Mouse (Mus musculus) erythroblast, embryonic 14.5 days (primary cell): Measurements from ENCODE around the gene Ncam1.

Source experiments
- GATA1 ChIP-seq: IDR thresholded peaks from 2 replicates; pipeline ENCODE4 v1.6.1; 2012; ENCODE audit warnings: low read length, inconsistent platforms, mixed read lengths
- TAL1 ChIP-seq: IDR thresholded peaks from 3 replicates; pipeline ENCODE4 v1.6.1; 2012; ENCODE audit warnings: low read length, inconsistent platforms, mixed read lengths

DNA sequence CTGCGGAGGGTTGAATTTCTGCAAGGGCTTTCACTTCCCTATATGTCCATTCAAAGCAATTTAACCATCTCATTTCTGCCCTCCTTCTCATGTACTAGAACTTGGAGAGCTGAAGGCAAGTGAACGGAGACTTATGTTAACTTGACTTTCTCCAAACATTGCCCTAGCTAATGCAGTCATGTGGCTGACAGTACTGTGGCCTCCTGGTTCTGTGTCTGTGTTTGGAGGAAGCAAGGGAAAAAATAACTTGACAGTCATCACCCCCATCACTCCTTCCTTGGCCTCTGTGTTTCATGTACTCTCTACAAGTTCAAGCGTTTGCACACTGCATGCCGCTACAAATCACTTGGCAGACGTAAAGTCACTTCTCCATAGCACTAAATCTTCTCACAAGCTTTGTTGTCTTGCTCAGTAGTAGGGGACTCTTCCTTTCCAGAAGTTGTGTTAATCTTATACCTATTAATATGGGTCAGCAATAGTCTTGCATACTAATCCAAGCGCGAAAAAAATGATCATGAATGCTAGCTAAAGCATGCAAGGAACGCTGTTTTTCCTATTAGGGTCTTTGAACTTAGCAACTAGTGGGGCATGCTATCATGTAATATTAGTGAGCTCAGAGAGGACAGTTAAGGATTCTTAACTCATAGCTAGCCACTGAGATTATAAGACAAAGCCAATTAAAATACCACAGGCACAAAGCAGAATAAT, 115.0 kb downstream of the Ncam1 start:
- TF ChIP-seq GATA1 (no peak), TAL1 (no peak)
